Mouse (Mus musculus): Measurements from ENCODE around the gene Afdn.
"Not testable (repeated sequence)": the region's sequence is repeated elsewhere in the genome, so short reads cannot be mapped to it uniquely, and the experiment has no call there.

Afdn gene

DNA sequence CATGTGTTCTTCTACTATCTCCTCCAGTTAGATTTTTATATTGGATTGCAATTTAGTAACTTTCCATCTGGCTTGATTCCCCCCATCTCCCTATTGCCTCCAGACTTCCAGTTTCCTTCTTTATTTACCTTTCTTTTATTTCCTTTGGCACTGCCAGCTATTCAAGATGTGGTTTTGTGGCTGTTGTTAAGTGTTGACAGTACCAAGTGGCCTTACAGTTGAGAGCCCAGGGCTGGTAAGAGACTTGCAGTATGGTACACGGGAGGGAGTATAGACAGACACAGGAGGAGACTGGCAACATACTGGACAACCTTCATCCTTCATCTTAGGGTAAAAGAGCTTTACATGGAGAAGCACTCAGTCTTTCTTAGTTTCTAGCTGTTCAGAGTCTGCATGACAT, 119.4 kb downstream of the Afdn start:
- DNase-seq (ENCODE audit: low spot score) = no peak

DNA sequence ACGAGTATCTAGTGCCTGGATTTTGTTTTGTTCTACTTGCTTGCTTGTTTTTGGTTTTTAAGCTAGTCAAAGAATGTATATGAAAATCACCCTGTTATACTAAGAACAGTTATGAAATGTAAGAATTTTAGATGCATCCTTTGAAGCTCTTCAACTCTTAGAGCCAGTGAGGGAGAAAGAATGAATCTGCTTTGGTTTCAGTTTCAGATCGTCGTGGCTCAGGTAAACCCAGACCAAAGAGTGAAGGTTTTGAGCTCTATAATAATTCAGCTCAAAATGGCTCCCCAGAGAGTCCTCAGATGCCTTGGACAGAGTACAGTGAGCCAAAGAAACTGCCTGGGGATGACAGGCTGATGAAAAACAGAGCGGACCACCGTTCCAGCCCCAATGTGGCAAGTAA, 123.2 kb downstream of the Afdn start:
- no peak for DNase-seq (ENCODE audit: low spot score)

DNA sequence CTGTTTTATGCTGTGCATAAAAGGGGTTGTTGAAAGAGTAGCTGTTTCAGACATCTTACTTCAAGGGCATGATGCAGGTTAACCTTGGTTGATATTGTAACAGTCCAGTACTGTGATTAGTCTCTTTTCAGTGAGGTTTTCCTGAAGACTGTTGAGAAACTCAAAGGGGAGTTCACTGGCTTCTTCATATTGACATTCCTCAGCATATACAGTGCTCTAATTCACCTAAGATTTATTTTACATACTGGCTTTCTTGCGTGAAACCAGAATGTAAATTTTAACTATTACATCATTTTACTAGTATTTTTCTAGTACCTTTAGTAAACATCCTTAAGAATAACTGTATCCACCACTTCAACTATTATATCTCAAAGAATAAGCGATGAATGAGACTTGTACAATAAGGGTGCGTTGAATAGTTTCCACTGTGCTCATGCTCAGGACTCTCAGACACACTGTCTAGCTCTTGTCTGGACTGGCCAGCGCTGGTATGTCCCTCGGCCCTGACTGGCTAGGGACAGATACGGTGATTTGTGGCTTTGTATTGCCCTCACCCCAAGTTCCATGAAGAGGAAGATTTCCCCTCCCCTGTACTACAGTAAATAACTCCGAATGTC, 129.6 kb downstream of the Afdn start:
- DNase-seq (ENCODE audit: low spot score) = no peak

DNA sequence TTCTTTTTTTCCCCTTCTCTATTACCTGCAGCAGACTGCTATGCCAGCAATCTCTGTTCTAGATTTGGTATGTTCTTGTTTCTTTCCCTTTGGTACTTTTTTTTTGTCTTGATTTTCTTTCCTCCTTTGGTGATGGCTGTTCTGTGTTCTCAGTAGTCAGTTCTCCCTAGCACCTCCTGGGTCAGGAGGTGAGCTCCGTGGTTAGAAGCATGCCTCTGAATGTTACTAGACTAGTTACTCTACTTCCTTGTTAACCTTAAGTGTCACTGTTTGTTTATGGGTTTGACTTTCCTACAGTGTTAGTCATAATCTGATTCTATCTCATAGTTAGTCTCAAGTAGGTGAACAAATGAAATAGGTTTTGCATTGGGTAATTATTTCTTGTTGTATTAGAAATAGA, 130.6 kb downstream of the Afdn start:
- DNase-seq (ENCODE audit: low spot score) = no peak

DNA sequence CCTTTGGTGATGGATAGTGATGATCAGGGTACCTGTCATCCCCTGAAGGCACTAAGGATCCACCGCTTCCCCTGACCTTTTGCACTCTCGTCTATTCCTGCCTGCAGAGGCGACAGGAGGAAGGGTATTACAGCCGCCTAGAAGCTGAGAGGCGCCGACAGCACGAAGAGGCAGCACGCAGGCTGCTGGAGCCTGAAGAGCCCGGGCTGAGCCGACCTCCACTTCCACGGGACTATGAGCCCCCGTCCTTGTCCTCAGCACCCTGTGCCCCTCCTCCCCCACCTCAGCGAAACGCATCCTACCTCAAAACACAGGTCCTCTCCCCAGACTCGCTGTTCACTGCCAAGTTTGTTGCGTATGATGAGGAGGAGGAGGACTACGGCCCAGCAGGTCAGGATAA, 138.5 kb downstream of the Afdn start:
- no peak for DNase-seq (ENCODE audit: low spot score)

DNA sequence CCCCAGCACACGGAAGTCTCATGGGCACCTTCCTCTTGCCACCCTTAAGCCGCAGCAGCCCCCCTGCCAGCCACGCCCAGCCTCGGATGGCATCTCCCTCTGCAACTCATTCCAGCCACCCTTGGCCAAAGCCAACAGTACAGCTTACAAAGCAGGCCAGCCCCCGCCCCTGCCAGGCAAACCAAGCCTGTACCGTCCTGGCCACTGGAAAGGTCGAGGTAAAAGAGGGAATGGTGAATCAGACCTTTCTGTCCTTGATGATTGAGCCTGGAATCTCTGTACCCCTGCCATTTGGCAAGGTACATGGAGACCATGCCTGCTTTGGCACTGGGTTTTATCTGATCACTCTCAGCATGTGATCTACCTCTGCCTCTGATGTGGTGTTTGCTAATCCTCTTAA, 138.9 kb downstream of the Afdn start:
- DNase-seq (ENCODE audit: low spot score) = no peak

DNA sequence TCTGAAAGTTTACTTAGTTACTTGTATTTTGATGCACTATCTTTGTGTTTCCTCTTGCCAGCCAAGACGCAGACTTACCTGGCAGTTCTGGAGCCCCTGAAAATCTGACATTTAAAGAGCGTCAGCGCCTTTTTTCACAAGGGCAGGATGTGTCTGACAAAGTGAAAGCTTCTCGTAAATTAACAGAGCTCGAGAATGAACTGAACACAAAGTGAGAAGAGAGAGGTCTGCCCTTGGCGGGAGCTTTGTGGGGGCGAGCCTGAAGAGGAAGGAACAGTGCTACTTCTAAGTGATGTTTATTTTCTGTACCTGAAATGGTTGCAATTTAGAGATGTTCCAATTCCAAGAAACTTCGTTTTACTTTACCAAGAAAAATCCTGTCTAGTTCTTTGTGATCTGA, 143.5 kb downstream of the Afdn start:
- DNase-seq (ENCODE audit: low spot score) = no peak

DNA sequence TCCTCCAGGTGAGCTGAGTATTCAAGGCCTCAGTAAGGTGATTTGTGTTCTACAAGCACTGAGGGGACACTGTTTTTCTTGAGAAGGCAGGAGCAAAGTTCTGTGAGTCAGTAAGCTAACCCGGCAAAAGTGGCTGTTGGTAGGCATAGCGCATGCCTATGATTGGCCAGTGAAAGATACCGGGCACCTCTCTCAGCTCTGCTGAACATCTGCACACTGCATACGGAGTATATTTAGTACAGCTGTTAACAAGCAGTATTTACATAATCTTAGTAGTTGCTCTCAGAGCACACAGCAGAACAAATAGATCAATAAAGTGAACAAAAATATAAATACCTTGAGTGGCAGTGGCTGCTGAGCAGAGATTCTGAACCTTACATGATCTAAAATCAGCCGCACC, 146.7 kb downstream of the Afdn start:
- DNase-seq (ENCODE audit: low spot score) = no peak

DNA sequence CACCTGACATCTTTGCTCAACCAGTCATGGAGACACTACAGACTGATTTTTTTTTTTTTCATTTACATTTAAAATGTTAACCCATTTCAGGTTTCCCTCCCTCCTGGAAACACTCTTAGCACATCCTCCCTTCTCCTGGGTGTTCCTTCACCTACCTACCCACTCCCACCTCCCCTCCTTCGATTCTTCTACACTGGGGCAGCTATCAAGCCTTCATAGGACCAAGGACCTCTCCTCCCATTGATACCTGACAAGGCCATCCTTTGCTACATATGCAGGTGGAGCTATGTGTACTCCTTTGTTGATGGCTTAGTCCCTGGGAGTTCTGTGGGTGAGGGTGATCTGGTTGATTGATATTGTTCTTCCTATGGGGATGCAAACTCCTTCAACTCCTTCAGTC, 147.3 kb downstream of the Afdn start:
- no peak for DNase-seq (ENCODE audit: low spot score)

DNA sequence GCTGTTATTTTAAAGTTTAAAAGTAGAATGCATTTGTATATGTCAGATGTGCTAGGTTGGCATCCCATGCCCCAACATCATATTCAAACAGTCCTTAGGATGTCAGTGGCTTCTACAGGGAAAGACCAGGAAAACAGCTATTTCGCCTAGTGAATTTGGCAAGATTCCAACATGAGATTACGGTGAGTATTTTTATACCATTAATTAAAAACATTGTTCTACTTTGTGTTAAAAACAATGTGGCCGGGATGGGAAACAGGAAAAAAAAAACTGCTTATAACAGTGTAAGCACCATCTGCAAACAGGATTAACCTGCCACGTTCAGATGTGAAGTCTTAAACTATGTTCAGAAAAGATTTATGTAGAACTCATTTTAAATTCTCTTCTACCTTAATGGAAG, 153.6 kb downstream of the Afdn start:
- DNase-seq (ENCODE audit: low spot score) = no peak

DNA sequence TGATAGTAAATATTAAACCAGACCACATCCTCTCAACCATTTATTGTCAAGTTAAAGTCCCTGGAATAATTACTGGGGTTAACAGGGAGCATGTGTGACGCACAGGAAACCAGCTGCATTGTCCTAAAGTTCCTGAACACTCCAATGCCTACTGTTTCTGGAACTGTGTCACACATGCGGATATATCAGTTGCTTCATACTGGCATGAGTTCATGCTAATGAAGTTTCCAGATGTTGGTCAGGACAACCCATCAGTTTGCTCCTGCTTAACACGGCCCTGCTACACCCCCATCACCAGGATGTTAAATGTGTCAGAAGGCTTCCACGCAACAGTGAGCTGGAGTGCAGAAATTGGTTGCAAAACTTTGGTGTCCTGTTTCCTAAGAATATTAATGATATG, 154.2 kb downstream of the Afdn start:
- DNase-seq (ENCODE audit: low spot score) = no peak

DNA sequence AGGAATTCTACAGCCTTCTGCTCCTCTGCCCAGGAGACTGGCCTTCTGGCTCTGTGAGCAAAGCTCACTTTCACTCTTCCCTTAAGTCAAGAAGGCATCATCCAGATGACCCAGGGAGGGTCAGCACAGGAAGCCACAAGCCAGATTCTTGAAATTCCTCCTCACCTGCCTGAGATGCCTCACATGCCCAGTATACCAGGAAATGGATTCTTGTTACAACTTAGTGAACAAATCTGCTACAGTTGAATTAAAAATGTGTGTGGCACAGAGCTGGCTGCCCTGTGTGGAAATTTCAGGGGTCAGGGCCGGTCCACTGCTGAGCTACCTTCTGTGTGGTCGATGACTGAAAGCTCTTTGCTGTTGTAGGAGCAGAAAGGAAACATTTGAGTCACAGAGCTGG, 160.4 kb downstream of the Afdn start:
- no peak for DNase-seq (ENCODE audit: low spot score)

DNA sequence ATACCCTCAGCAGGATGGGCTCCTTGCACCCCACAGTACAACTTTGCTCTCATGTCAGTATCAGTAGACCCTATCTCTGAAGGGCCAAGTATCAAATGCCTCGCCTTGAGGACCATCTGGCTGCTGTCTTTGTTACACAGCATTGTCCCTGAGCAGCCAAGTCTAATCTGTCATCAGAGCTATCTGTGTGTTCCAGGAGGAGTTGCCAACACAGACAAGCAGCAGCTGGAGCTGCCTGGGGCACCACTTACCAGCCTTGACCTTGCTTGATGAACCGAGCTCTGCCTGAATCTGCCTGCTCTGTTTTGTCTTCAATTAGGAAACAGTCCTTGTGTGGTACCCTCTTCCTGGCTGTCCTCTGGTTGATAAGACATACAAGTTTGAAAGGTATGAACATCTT, 163.1 kb downstream of the Afdn start:
- DNase-seq (ENCODE audit: low spot score) = no peak

DNA sequence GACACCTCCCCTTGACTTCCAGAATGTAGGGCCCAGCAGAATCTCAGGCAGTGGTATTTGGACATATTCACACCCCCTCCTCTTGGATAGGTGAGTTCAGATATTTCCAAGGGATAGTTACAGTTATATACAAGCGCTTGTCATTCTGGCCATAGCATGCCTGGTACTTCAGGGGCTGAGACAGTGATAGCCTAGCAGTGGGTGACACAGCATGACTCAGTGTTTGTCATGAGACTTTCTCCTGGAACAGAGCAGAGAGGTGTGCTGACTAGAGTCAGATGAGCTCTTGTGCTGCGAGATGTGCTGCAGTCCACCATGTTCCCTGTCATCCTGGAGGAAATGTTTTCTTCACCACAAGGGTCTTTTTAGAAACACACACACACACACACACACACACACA, 164.2 kb downstream of the Afdn start:
- DNase-seq (ENCODE audit: low spot score) = no peak

DNA sequence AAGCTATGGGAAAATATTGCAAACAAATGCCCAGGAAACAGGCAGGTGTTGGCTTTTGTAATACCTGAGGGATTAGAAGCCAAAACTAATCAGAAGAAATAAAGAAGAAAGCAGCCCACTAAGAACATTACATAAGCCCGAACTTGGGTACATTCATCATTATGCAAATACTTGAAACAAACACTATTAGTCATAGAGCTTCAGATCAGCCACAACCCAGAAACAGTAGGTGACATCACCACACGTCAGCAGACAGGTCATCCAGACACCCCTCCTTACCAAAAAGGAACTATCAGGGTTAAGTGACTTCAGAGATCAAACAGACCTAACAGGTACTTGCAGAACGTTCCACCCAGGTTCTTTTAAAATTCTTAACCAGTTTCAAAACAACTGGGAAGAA, 165.6 kb downstream of the Afdn start:
- no peak for DNase-seq (ENCODE audit: low spot score)

DNA sequence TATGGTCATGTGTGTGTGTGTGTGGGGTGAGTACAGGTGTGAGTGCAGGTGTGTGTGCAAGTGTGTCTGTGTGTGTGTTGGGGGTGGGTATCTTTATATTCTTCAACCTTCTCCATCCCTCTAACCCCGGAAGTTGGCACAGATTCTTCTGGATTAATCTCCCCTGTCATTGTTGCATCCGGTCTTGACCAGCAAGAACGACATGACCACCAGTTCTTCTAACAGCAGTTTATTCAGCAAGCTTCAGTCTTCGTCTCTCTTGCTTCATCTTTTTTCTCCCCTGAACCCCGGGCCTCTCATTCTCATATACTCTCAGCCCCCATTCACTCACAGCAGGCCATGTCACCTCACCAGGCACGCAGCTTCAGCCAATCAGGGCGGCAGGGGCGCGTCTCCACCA, 170.1 kb downstream of the Afdn start:
- no peak for DNase-seq (ENCODE audit: low spot score)

DNA sequence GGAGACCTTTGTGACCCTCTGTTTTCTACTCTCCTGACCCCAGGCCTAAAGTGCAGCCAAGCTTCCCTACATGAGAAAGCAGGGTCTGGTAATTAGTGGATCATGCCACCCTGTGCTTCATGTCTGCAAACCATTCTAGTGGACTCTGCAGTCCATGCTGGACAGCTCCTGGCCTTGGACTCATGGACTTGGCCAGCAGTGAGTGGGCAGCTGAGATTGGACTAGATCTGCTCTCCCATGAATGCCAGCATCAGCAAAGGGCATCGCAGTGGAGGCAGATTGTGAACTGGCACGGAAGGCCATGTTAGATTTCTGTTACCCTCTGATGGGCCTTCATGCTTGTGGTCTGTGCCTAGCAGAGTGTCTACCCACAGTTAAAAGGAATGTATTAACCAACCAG, 175.0 kb downstream of the Afdn start:
- not testable (repeated sequence) for DNase-seq (ENCODE audit: low spot score)

DNA sequence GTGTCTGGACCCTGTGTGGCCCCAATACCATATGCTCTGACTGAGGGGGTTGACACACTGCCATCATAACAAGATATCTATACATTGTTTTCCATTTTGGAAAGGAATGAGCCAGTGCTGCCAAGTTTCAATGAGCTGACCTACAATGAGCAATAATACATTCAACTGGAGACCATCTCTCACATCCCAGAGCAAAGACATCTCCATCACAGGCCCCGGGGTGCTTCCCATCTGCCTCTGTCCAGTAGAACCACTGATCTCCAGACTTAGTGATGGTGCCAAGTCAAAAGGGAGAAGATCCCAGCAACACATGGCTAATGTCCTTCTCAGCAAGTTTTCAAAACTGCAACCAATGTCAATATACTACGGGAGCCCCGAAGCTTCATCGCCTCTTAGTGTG, 177.4 kb downstream of the Afdn start:
- no peak for DNase-seq (ENCODE audit: low spot score)

DNA sequence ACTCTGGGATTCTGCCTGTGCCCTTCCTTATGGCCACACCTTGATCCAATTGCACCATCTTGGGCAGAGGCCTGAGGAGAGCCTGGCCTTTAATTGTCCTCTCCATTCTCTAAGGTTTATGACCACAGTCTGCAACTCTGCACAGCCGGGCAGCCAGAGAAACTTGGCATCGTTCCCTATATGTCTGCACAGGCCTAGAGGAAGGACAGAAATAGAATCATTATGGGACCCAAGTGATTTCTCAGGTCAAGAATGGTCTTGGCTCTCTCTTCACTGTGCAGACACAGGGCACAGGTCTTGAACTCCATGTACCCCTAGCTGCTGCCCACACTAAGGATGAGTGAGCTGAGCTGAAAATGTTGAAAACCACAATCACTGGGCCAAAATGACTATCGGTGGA, 178.3 kb downstream of the Afdn start:
- no peak for DNase-seq (ENCODE audit: low spot score)

DNA sequence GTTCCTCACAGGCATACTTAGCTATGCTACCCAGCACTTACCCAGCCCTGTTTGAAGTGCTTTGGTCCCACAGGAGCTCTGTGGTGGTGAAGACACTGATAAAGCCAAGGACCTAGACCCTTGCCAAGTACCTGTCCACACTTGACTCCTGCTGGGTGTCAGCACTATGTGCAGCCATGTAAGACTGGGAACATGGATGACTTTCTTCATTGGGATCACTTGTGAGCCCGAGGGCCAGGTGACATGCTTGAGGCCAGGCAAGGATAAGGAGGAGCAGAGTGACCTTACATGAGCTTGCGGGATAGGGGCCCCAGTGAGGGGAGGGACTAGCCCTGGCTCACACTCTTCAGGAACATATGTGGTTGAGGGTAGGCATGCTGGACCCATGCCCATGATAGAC, 178.9 kb downstream of the Afdn start:
- not testable (repeated sequence) for DNase-seq (ENCODE audit: low spot score)

DNA sequence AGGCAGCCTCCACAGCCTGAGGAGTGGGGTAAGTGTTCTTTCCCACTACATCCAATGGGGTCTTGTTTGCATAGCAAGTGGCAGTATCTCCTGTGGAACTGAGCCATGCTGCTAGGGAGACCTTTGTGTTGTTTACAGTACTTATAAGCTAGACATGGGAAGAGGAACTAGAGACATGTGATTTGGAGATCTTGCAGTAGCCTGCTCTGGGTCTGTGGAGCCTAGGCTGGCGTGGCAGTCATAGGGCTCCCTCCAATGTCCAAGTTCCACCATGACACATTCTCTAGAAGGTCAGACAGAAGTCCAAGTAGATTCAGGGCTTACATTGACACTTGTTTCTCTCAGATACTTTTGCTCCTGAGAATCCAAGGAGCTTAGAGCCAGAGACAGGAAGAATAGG, 180.1 kb downstream of the Afdn start:
- no peak for DNase-seq (ENCODE audit: low spot score)

DNA sequence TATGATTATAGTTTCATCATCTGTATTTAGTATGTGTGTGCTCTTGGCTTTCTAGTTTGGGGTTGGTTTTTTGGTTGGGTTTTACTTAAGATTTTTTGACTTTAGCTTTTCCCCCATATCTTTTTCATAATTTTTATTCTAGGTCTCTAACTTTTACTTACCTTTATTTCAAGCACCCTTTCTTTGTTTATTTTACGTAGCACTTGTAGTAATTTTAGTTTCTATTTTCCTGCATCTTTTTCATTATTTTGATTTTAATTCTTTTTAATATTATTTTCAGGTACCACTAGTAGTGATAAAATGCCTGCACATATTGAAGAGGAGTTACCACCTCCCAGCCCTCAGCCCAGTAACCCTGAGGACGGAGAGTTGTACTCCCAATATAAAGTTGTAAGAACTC, 187.7 kb downstream of the Afdn start, which contains the start of gene Gm7168:
Gene Gm7168, plus strand, starts transcription at position 301 of the 400 bp plus-strand sequence.
- not testable (repeated sequence) for DNase-seq (ENCODE audit: low spot score)

DNA sequence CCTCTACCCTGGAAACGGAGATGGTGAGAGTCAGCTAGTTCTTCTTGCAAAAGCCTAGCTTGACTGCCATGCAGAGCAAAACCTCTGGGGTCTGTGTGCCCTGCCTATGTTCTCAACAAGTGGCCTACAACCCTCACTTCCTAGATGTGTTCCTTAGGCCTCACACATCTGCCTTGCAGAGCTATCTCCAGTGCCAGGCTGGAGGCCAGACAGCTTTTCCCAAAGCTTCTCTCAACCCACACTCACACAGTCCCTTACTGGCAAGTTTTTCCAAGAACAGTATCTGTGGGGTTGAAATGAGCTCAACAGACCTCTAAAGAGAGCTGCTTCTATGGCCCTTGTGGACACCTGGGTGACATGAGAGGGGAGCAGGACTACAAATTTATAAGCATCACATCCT, 191.2 kb downstream of the Afdn start:
- DNase-seq (ENCODE audit: low spot score) = not testable (repeated sequence)
